ENCODE assay signal across 28 mouse cellular contexts in genomic region chr8:125126482-125126881, GRCm38 (mm10).
DNase-seq lines count a peak whose midpoint lies in the region; ATAC-seq lines count a peak whose summit lies in the region.
"Had no signal": no experiment of that assay in that cellular context is flagged by ENCODE, and none has a peak within 500 bp of the region (broad histone marks: within the 10 kb centered on the region; RNA-seq: fewer than 3 reads in every experiment).

No protein-coding gene starts in this region.

- DNase-seq in adrenal gland, postnatal 14 days: peak; percentile 36
- no peak for DNase-seq in adrenal gland, adult 18-20 months (ENCODE audit: low spot score in 2 of 2)
- peak; percentile 35 to 46 for DNase-seq in kidney, adult 8-10 months
- peak; percentile 78 for DNase-seq in midbrain, embryonic 11.5 days (ENCODE audit: low spot score, missing footprints)
- no peak for DNase-seq in midbrain, embryonic 10.5 days (ENCODE audit: low spot score)
- DNase-seq in kidney, postnatal 36 days: peak; percentile 27 to 43
- DNase-seq in embryo, embryonic 10 days (ENCODE audit: low spot score): no peak
- DNase-seq: adrenal gland, postnatal 25 days; B cell, adult 2 months; cerebellum, adult 11-12 months; cerebellum, adult 8-10 months; cerebellum, postnatal 10 days; forebrain, postnatal 0 days; gastrocnemius, postnatal 25 days; heart, adult 18-20 months; heart, postnatal 10 days; heart, postnatal 36 days had no signal

- H3K4me2 ChIP-seq in kidney, embryonic 15.5 days: no peak overlapping the region
- H3K4me2 ChIP-seq in midbrain, embryonic 11.5 days: no peak overlapping the region
- H3K4me2 ChIP-seq: embryonic facial prominence, embryonic 12.5 days; embryonic facial prominence, embryonic 15.5 days; heart, embryonic 12.5 days; heart, embryonic 15.5 days; hindbrain, embryonic 13.5 days had no signal

- peaks cover 3% of the 10 kb centered on the region; the same call in 1 of the 2 replicates for H3K27me3 ChIP-seq in kidney, embryonic 15.5 days
- H3K27me3 ChIP-seq in midbrain, embryonic 11.5 days (ENCODE audit: control insufficient read depth, insufficient read depth, low read length): no peaks in the 10 kb centered on the region
- 0 out of 2 replicates have a peak, but pooled peaks cover 3% of the 10 kb centered on the region for H3K27me3 ChIP-seq in midbrain, embryonic 10.5 days (ENCODE audit: low read depth, poor library complexity, severe bottlenecking)
- H3K27me3 ChIP-seq: embryonic facial prominence, embryonic 12.5 days; embryonic facial prominence, embryonic 15.5 days; heart, embryonic 12.5 days; heart, embryonic 15.5 days had no signal

- 78% methylated on average over 4 of the region's 4 CpGs for WGBS in kidney, embryonic 15.5 days
- 69% methylated on average over 4 of the region's 4 CpGs for WGBS in midbrain, embryonic 11.5 days
- WGBS in midbrain, embryonic 10.5 days: 77% methylated on average over 4 of the region's 4 CpGs

- H3K9ac ChIP-seq in kidney, embryonic 15.5 days: no peak overlapping the region
- H3K9ac ChIP-seq in midbrain, embryonic 11.5 days (ENCODE audit: low read length): no peak overlapping the region
- H3K9ac ChIP-seq: embryonic facial prominence, embryonic 12.5 days; embryonic facial prominence, embryonic 15.5 days; forebrain, postnatal 0 days; heart, embryonic 12.5 days; heart, embryonic 15.5 days; hindbrain, embryonic 13.5 days had no signal

- H3K27ac ChIP-seq in kidney, embryonic 15.5 days: no peak overlapping the region
- no peak overlapping the region for H3K27ac ChIP-seq in midbrain, embryonic 11.5 days (ENCODE audit: low read depth, low read length)
- no peak overlapping the region for H3K27ac ChIP-seq in midbrain, embryonic 10.5 days (replicated peaks)
- H3K27ac ChIP-seq: embryonic facial prominence, embryonic 12.5 days; embryonic facial prominence, embryonic 15.5 days; heart, embryonic 15.5 days; hindbrain, embryonic 10.5 days; hindbrain, embryonic 13.5 days had no signal

- H3K4me1 ChIP-seq in kidney, embryonic 15.5 days: 0 out of 2 replicates have a peak, but pooled peaks cover 5% of the 10 kb centered on the region
- H3K4me1 ChIP-seq in midbrain, embryonic 11.5 days (ENCODE audit: control insufficient read depth, insufficient read depth, low read length): no peaks in the 10 kb centered on the region
- peaks cover 15% of the 10 kb centered on the region for H3K4me1 ChIP-seq in midbrain, embryonic 10.5 days
- H3K4me1 ChIP-seq: embryonic facial prominence, embryonic 12.5 days; embryonic facial prominence, embryonic 15.5 days; hindbrain, embryonic 13.5 days had no signal

- H3K9me3 ChIP-seq in kidney, embryonic 15.5 days (replicated peaks): no peaks in the 10 kb centered on the region
- no peaks in the 10 kb centered on the region for H3K9me3 ChIP-seq in midbrain, embryonic 11.5 days (ENCODE audit: control insufficient read depth, low read length)
- no peaks in the 10 kb centered on the region for H3K9me3 ChIP-seq in midbrain, embryonic 10.5 days (replicated peaks)
- H3K9me3 ChIP-seq: embryonic facial prominence, embryonic 12.5 days; embryonic facial prominence, embryonic 15.5 days; heart, embryonic 12.5 days; heart, embryonic 15.5 days; hindbrain, embryonic 10.5 days; hindbrain, embryonic 13.5 days had no signal

- H3K4me3 ChIP-seq in kidney, embryonic 15.5 days (replicated peaks): no peak overlapping the region
- no peak overlapping the region for H3K4me3 ChIP-seq in midbrain, embryonic 11.5 days (ENCODE audit: low read depth, low read length)
- no peak overlapping the region for H3K4me3 ChIP-seq in midbrain, embryonic 10.5 days
- H3K4me3 ChIP-seq: embryonic facial prominence, embryonic 12.5 days; embryonic facial prominence, embryonic 15.5 days; heart, embryonic 12.5 days; heart, embryonic 15.5 days; hindbrain, embryonic 10.5 days; hindbrain, embryonic 13.5 days had no signal

- no peaks in the 10 kb centered on the region for H3K36me3 ChIP-seq in kidney, embryonic 15.5 days
- no peaks in the 10 kb centered on the region for H3K36me3 ChIP-seq in midbrain, embryonic 11.5 days (ENCODE audit: control insufficient read depth, insufficient read depth, low read length)
- no peaks in the 10 kb centered on the region for H3K36me3 ChIP-seq in midbrain, embryonic 10.5 days
- H3K36me3 ChIP-seq: embryonic facial prominence, embryonic 12.5 days; embryonic facial prominence, embryonic 15.5 days; G1E; heart, embryonic 12.5 days; heart, embryonic 15.5 days; hindbrain, embryonic 10.5 days; hindbrain, embryonic 13.5 days had no signal

- ATAC-seq in kidney, embryonic 15.5 days (replicated peaks; ENCODE audit: low FRiP score): no peak
- no peak for ATAC-seq in midbrain, embryonic 11.5 days (ENCODE audit: low FRiP score)
- ATAC-seq: forebrain, embryonic 14.5 days; forebrain, postnatal 0 days; hindbrain, embryonic 16.5 days; Patski had no signal

Comparison
In these comparisons a context has a peak if more than half of its experiments do, and no peak if none do; other contexts are left out.
1. DNase-seq: peak in adrenal gland, postnatal 14 days (single experiment), kidney, adult 8-10 months (2 of 2), midbrain, embryonic 11.5 days (single experiment) and kidney, postnatal 36 days (2 of 2); none in adrenal gland, adult 18-20 months (0 of 2), midbrain, embryonic 10.5 days (single experiment) and embryo, embryonic 10 days (single experiment).